Mouse (Mus musculus): ENCODE results near the gene Spata13.

Gene Spata13

DNA sequence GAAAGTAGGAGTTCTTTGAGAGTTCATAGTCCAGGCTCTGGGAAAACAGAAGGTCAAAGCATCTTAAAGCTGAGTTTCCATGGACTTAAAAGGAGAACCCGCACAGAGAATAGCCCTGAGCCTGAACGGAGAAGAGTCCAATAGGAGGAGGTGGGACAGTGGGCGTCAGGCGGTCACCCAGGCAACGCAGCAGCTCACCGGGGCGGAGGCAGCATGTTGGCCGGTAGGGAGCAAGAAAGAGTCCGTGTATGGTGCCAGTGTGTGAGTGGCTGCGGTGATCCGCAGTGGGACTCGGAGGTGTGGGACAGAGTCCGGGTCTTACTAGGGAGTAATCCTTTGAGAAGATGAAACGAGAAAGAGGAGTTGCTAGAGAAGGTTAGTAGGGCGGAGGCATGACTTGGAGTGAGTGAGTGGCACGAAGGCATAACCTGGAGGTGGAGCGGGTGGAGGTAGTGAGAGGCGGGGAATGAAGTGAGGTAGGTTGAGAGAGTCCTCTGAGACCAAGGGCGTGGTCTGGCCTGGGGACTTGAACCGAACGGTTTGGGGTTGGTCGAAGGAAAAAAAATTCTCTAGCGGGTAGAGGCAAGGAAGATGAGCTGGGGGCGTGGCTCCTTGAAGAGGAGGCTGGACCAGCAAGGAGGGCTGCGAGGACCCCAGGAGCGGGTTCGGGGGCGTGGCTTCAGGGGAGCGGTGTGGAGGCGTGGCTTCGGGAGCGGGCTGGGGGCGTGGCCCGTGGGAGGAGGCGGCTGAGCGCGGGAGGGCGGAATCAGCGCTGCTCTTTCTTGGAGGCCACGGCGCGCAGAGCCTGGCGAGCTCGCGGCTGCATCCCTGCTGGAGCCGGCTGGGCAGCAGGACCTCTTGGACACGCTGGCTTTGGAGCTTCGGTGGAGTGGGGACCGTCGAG lies at the start of gene Spata13:
Spata13 (plus strand) TSS at position 41 of the 904 bp plus-strand sequence.
- DNase-seq: peak; percentile 57

DNA sequence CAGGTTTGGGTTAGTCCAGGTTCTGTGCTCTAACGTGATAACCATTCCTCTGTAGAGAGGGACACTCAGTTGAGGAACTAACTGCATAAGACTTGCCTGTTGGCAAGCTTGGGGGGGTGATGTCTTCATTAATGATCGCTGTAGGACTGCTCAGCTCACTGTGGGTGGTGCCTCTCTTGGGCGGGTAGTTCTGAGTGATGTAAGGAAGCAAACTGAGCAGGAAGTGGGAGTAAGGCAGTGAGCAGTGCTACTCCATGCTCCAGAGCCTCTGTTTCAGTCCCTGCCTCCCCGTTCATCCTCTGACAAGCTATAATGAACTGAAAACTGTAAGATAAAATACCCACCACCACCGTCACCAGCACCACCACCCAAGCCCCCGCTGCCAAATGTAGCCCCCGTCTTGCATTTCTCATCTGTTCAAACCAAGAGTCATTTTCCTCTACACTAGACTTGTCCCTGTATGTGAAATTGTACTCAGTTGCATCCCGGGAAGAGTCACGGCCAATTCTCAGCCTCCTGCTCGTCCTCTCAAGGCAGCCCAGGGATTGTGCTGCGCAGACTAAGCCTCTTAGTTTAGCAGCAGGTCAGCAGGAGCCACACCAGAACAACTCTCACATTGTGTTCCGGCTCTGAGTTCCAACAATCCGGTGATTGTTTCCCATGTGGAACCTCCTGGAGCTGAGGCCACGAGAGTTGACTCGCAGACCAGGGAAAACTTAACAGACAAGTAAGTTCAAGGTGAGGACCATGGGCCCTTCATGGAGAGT lies 46.9 kb upstream of the Spata13 start:
- DNase-seq: no peak

DNA sequence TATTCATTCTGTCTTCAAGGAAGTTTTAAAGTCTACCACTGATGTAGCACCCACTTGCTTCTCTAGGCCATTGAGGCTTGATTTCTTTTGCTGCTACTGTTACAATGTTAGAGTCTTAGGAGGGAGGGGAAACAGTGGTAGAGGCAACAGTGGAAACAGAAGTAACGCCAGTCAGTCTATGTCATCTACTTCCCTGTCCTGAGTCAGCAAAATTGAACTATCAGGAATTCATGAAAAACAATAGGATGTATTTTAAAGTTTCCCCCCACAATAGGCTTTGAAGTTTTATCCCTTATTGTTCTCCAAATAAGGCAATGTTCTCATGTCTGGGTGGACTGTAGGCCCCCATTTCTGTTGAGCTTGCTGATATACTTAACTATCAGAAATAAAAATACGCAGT lies 44.8 kb upstream of the Spata13 start:
- no peak for DNase-seq

DNA sequence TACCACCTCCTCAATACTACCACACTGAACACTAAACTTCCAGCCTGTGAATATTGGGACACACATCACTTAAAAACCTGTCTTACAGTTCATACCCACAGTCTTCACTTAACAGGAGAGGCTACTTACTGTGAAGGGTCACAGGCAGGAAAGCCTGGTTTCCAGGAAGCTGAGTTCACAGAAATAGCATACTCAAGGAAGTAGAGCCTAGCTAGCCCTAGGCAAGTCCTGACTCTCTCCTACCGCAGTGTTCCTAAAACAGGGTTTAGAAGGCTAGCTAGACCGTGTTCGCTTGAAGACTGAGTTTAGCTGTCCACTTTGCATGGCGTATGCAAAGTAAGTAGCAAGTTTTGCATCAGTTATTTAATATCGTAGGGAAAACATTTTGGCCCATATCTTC lies 41.5 kb upstream of the Spata13 start:
- DNase-seq: no peak

DNA sequence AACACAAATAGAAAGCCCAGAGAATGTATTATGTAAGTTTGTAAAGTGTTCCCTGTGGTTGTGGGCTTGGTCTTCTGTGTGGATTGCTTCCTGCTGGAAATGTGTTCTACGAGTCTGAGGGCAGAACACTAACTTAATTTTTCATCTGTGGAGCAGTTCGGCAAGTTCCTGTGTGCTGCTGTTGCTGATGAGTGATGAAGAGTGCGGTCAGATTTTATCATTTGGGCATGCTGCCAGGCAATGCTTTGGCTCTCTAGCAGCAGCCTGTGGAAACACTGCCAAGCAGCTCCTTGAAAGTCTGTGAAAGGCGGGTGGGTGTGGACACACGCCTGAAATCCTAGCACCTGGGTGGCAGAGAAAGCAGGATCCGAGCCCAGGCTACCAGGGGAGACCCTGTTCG lies 41.0 kb upstream of the Spata13 start:
- DNase-seq: no peak

DNA sequence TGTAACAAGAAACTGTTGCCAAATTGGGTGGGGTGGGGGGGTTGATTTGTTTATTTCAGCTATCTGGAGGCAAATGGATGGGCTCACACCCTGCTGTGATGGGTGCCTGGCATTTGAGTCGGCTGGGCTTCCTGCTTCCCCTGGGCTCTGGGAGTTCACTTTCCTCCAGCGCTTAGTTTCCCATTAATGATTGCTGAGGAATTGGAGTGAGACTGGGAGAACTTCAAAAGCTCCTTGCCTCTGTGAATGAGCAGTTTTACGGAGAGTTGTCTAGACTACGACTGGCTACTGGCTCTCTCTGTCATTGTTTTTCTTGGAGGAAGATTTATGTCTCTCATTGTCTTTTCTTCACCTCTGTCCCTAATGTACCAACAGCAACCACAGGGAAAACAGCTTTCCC lies 36.2 kb upstream of the Spata13 start:
- DNase-seq: no peak

DNA sequence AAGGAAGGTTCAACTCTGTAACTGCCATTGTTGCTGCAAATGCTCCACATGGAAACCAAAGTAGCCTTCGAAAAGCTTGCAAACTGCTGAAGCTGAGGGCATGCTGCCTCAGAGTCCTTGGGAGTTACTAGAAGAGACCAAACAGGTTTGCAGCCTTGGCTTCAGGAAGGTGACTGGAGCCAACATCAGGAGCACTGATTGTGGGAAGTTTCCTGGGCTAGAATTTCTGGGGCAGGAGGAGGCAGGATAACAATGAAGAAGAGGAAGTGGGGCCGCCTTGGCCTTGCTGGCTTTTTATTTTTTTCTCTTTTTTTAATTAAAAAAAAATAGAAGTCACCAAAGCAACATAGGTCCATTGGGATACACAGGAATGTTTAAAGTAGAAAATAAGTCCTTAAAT lies 34.8 kb upstream of the Spata13 start:
- no peak for DNase-seq

DNA sequence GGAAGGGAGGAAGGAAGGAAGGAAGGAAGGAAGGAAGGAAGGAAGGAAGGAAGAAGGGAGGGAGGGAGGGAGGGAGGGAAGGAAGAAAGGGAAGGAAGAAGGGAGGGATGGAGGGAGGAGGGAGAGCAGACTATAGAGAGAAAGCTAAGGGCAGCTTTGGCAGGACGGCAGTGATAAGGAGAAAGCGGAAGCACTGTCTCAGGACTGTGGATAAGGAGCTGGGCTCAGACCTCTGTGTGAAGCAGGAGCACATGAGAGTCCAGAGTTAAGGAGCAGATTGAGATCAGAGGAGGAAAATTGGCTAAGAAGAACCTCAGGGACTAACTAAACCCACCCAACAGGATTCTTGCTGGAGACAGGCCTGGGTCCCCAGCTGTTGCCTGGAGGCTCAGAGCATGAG lies 28.2 kb upstream of the Spata13 start:
- DNase-seq: no peak

DNA sequence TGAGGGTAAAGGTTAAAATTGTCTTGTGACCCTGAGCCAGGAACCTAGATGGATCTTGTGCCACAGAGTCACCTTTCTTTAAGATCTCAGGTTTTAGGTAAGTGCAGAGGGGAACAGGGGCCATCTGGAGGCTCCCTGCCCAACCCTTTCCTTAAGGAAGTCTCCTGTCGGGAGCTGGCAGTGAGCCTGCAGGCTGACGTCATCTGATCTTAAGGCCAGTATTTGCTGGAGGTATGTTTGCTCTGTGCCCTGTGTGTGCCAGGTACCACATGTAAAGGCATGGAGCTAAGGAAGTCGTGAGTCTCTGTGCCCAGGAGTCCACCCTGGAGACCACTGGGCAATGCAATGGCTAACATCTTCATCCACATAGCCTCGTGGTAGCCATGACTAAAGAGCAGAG lies 27.6 kb upstream of the Spata13 start:
- no peak for DNase-seq

DNA sequence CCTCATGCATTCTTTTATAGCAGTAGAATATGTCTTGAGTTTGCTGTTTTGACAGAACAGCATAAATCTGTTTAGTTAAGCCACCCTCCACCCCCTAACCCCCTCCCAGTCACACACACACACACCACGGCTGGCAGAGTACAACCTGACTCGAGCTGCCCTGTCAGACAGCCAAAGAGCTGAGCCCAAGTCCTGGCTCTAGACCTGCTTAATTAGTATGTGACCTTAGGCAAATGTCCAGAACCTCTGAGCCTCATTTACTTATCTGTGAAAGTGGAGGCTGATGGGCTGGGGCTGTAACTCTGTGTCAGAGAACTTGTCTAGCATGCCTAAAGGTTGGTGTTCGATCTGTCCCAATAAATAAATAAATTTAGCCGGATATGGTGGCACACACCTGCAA lies 26.1 kb upstream of the Spata13 start:
- DNase-seq: no peak

DNA sequence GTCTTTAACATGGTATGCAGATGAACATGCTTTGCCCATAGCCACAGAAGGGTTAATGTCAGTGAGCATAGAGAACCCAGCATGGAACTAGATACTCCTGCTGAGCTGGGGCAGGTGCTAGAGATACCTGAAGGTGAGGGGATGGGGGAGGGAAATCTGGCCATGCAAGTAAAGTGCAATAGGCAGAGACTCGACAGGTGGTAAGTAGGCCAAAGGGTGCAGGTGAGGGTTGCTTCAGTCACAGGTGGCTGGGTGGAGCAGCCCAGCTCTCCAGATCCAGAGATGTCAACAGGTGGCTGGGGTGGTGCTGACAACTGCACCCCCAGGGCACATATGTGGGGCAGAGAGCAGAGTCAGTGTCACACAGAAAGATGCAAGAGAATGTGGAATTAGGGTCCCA lies 24.6 kb upstream of the Spata13 start:
- no peak for DNase-seq

DNA sequence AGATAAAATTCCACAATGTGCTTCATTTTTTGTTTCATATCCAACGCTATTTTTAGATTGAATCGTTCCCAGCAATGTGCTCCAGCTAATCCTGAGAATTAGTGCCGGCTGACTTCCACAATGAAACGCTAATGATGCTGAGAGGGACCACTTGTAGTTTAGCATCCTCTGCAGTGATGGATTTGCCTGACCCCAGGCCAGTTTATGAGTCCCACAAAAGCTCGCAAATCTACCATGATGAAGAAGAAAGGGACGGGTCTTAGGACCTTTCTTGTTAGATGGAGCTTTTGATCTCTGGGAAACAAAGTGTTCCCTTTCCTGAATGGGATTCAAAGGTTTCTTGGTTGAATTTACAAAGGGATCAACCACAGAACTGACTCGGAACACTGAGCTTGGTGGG lies 21.1 kb upstream of the Spata13 start:
- DNase-seq: no peak

DNA sequence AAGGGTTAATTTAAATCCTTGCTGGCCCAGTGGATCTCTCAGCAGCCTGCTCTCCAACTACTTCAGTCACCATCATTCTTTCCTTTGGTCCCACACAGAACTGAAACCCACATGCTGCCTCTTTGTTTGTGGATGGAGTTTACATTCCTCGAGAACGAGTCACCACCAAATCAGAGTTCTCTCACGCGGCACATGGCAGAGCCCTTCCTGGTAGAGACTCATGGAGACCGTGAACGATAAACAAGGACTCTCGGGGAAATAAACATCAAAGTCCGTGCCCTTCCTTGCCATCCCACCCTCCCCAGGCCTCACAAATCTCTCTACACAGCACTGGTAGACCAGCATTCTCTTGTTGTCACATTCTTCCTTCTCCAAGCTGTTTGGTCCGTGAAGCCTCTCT lies 12.7 kb upstream of the Spata13 start:
- no peak for DNase-seq

DNA sequence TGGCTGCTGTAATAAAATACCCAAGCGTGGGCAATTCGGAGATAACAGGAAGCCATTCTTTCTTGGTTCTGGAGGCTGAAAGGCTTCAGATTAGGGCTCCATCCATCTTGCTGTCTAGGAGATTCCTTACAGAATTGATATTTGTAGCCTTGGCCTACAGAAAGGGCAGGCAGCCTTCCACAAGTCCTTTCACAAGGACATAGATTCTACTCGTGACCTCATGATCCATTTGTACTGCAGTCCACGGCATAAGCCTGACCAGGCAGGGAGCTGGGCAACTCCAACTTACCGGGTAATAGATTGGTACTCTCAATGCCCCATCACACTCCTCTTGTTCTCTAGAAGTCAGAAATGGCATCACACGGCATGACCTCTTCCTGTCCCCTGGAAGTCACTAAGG lies 8.3 kb upstream of the Spata13 start:
- no peak for DNase-seq

DNA sequence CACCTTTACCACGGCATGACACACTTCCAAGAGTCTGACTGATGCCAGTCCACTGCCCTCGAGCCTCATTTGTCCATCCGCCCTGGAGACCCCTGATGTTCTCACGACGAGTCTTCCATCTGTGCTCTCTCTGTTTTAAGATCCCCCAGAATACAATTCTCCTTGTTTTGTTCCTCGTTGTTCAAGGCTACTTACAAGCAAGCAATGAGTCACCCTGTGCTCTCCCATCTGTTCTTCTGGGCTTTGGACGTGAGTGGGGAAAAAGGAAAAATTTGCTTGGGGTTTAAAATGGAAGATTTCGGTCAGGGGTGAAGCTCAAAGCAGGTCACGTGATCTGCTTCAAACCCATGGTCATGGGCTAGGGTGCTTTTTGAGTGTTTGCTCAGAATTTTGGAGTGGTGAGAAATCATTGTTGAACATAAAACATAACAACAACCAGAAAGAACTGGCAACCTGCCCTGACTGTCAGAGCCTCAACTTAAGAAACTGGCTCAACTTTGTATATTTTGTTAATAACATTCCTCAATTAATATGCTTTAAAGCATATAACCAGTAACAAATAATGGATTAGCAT lies 3.8 kb upstream of the Spata13 start:
- no peak for DNase-seq

DNA sequence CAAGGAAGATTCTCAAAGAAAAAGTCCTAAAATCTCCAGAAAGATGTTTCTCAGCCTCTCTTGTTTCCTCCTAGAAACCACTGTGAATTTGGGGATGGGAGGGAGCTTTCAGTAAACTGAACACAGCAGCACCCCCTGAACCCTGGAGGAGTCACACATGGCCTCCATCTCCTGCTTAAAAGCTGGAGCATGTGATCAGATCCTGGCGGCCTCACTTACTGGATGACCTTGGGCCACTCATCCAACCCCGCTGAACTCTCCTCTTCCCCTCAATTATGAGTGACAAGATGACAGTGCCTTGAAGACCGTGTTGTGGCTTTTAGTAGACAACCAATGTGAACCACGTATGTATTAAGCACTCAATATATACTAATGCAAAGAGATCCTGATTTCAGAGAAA lies 2.8 kb upstream of the Spata13 start:
- DNase-seq: no peak

DNA sequence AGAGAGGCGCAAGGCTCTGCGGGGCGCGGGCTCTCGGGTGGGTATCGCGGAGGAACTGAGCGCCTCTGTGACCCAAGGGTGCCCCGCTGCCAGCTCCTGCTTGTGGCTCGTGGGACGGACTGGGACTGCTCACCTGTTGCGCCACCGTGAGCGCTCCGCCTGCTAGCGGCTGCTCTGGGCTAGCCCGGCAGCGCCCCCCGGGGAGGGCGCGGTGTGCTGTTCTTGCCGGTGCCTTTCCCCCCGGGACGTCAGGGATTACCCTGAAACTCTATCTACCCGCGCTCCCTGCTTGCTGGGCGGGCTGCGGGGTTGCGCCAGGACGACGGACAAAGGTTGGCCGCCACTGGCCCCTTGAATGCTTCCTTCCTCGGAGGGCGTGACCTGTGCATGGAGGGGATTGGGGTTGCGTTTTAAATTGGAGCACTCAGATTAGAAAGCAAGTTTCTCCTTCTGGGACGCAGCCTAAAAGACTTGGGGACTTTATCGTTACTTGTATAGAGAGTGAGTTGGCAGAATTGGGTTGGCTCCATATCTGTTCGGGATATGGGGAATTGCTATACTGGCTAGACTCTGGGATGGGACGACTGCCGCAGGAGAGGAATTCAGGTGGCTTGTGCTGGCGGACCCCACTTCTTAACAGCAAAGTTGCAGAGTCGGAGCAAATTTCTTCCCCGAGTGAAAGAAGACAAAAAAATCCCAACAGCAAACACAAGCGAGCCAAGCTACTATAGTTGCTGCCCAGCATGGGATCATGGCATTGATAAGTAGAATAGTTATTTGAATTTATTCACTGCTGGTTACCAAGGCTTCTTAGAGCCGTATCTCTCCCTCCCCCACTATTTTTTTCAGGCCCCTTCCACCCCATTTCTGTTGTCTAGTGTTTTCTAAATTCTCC lies 1.3 kb downstream of the Spata13 start:
- DNase-seq: no peak

DNA sequence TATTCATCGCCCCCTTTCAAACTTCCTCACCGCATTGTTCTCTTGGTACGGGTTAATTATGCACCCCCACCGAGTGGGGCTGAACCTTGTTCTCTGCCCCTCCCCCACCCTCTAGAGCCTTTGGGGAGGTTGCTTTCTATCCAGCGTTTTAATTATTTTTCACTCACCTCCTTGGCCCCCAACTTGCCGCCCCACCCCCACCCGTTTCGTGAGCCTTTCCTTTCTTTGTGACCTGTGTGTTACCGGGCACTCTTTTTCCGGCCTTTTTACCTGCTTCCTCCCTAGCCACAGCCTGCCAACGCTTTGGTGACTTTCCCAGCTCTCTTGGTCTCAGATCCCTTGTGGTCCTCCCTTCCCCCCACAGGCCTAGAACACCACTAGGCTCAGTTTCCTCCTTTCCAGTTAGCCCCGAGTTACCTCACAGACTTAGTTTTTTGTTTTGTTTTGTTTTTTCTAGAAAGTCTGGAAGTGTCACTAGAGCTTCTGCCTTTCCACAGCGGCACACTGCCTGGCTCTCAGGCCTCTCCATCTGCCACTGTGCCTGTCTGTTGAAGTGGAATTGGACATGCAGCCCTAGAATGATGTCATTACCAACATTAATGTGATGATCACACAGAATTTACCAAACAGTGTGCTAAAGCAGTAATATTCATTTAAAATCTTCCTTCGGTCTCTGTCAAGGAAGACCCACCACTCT lies 2.3 kb downstream of the Spata13 start:
- no peak for DNase-seq

DNA sequence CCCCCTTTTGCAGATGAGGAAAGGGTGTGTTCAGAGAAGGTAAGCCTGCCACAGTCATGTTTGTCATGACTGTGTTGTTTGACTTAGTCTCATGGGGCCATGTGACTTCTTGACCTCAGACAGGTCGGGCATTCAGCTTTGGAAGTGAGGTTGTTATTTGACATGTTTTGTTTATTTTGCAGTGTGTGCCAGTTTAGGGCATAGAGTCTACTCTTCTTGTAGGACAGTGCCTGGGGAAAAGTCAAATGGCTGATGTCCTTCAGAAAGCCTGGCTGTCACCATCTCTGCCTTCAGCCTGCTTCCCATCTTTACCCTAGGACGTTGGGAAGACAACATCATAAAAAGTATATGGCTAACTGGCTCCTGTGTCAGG lies 2.8 kb downstream of the Spata13 start:
- no peak for DNase-seq

DNA sequence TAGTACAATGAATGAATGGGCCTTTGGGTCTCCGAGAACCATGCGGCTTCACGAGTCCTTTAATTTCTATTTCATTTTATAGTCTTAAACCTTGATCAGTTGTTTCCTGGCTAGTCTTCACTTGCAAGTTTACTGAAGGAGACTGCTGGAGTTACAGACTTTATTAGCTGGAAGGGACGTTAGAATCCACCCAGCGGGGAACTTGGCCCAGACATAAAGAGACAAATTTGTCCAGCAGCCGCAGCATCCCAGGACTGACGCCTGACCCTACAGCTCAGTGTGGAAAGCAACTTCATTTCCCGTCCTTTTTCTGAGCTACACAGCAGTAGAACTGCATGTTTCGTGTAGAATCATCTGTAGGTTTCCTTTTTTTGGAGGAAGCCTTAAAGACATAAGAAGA lies 3.2 kb downstream of the Spata13 start:
- no peak for DNase-seq

DNA sequence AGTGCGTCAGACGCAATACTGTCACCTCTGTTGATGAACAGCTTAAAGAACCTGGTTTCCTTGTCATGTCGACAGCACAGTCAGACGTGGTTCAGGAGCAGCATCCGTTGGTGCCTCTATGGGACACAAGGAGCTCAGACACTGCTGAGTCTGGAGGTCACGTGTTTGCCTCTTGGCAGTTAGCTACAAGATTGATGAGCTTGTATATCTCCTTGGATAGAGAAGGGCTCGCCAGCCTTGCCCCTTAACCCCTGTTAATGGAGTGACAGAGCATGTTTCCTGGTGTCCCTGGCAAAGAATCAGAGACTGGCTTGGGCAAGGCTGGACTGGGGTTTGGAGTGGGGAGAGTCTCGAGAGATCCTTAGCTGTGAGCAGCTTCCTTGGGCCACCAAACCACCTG lies 4.4 kb downstream of the Spata13 start:
- DNase-seq: no peak

DNA sequence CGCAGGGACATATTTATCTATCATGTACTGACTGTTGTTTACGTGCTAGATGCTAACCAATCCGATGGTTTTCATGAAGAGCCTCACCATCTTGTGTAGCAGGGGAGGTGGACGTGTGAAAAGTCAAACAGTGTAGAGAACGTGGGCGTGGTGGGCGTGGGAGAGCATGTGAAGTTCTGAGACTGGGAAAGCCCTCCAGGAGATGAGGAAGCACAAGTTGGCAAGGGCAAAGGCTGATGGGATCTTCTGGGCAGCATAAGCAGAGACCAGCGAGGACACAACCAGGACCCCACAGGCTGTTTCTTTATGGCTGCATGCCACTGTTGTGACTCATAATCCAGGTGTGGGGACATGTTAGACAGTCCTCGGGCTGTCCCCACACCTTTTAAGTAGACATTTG lies 5.4 kb downstream of the Spata13 start:
- DNase-seq: no peak

All from cerebellum, adult 11 months (tissue).